Mouse (Mus musculus) embryo, embryonic 11.5 days (tissue): ENCODE data around the gene Tsg101.

ENCODE experiments used
- DNase-seq: peaks from one replicate; pipeline ENCODE4 v3.0.0-alpha.2; 2012; ENCODE audit warnings: low read depth, low spot score

The Tsg101 gene

GRCm38 (mm10) chr7:46877255-46877654, 42.5 kb downstream of the Tsg101 start:
- no peak for DNase-seq

- no peak for DNase-seq
Measured at GRCm38 (mm10) chr7:46876841-46877240, 42.9 kb downstream of the Tsg101 start.

- DNase-seq, result no peak
Measured at GRCm38 (mm10) chr7:46871988-46872387, 47.8 kb downstream of the Tsg101 start.

- no peak for DNase-seq
Measured at GRCm38 (mm10) chr7:46860996-46861395, 58.8 kb downstream of the Tsg101 start, which contains the start of gene Ldhc. Gene Ldhc, plus strand, starts transcription at chr7:46861203.

GRCm38 (mm10) chr7:46859031-46859430, 60.7 kb downstream of the Tsg101 start:
- DNase-seq, result no peak

- no peak for DNase-seq
Measured at GRCm38 (mm10) chr7:46857436-46857835, 62.3 kb downstream of the Tsg101 start.

GRCm38 (mm10) chr7:46855866-46856560, 63.8 kb downstream of the Tsg101 start:
- DNase-seq, result no peak

GRCm38 (mm10) chr7:46853365-46853764, 66.4 kb downstream of the Tsg101 start:
- no peak for DNase-seq

- DNase-seq, result no peak
Measured at GRCm38 (mm10) chr7:46852666-46853065, 67.1 kb downstream of the Tsg101 start.

- no peak for DNase-seq
Measured at GRCm38 (mm10) chr7:46851026-46851425, 68.7 kb downstream of the Tsg101 start.

GRCm38 (mm10) chr7:46849287-46849686, 70.5 kb downstream of the Tsg101 start:
- no peak for DNase-seq

- peak; percentile 64 for DNase-seq
Measured at GRCm38 (mm10) chr7:46846486-46847244, 73.1 kb downstream of the Tsg101 start.

GRCm38 (mm10) chr7:46845978-46846485, 73.7 kb downstream of the Tsg101 start:
- DNase-seq, result no peak

- peak; percentile 91 for DNase-seq
Measured at GRCm38 (mm10) chr7:46845211-46845977, 74.4 kb downstream of the Tsg101 start.

GRCm38 (mm10) chr7:46843576-46843975, 76.2 kb downstream of the Tsg101 start:
- no peak for DNase-seq

- no peak for DNase-seq
Measured at GRCm38 (mm10) chr7:46842278-46842677, 77.5 kb downstream of the Tsg101 start.

- no peak for DNase-seq
Measured at GRCm38 (mm10) chr7:46840787-46841525, 78.8 kb downstream of the Tsg101 start, which contains the start of gene Ldha. Gene Ldha, plus strand, starts transcription at chr7:46841475.

GRCm38 (mm10) chr7:46840326-46840725, 79.4 kb downstream of the Tsg101 start:
- no peak for DNase-seq

- DNase-seq, result no peak
Measured at GRCm38 (mm10) chr7:46839861-46840260, 79.9 kb downstream of the Tsg101 start.

GRCm38 (mm10) chr7:46839446-46839845, 80.3 kb downstream of the Tsg101 start:
- DNase-seq, result no peak
